Mouse (Mus musculus) heart, postnatal 25 days (tissue): ENCODE results near the gene Galp. TPM values are rescaled to one million over a fixed set of nuclear protein-coding genes. Genes with fewer than 3 reads are reported as not detected.
"Not testable (repeated sequence)": the region's sequence is repeated elsewhere in the genome, so short reads cannot be mapped to it uniquely, and the experiment has no call there.

Experiments
- DNase-seq: peaks from one replicate; pipeline ENCODE4 v3.0.0; 2022; ENCODE audit warnings: low spot score
- intact Hi-C: fragments of 180-260 bp; cut with DNase I; formaldehyde crosslinking; loops from one replicate; pipeline ENCODE4 v1.15.1; 2025
- total RNA-seq, 2 experiments: library from RNA; stranded (reverse); gene quantifications; 2 replicates each; pipeline ENCODE4 v1.2.3; 2021

The Galp gene
- total RNA-seq, 2 experiments from 2014 or later: not detected

DNA sequence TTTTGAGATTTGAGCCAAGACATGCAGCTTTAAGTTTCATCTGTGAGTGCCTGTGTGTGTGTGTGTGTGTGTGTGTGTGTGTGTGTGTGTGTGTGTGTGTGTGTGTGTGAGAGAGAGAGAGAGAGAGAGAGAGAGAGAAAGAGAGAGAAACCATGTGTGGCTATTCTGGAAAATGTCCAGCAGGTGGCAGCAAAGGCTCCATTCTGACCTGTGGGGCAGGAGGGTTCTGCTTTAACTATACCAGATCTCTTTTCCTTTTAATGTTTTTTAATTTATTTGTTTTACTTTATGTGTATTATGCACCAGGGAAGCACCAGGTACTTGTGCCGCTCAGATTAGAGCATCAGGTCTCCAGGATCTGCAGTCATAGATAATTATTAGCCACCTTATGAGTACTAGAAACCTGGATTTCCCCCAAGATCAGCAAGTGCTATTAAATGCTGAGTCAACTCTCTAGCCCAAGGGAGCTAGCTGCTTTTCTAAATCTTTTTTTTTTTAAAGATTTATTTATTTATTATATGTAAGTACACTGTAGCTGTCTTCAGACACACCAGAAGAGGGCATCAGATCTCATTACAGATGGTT, 44.0 kb downstream of the Galp start:
- not testable (repeated sequence) for DNase-seq
- intact Hi-C loops: loop anchor here (2.0 kb wide), 1 partner anchor 42 kb away; no protein-coding TSS in a partner anchor

DNA sequence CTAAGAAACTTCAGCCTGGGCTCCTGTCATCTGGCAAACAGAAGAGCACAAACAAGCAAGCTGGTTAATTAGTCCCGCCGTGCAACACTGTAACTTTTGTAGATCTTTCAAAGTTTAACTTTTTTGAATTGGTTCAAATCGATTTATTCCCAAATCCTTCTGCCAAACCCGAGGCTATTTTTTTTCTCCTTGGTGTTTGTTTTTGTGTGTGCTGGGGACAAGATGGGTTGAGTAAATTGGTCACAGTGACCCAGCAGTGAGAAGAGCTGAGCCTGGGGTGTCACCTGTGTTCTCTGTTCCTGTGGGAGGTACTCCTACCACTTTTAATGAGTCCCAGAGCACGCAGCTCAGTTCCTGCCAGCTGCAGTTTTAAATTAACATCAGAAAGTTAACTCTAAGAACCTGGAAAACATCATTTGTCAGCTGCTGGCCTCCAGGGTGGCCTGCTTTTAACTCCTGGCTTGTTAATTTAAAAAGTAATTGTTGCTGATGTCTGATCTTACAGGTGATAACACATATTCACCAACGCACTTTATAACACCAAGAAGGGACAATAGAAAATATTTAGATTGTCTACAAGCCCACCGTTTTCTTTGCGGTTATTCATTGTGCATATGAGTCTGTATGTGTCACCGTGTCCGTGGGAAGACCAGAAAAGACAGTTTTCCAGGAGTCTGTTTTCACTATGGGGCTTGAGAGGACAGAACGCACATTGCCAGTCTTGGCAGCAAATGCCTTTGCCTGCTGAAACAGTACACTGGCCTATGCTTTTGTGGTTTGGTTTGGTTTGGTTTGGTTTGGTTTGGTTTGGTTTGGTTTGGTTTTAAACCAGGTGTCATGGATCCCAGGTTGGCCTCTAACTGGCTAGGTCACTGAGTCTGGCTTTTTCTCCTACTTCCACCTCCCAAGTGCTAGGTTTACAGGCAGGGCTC, 47.7 kb downstream of the Galp start:
- DNase-seq: no peak
- intact Hi-C loops: no loop called here

DNA sequence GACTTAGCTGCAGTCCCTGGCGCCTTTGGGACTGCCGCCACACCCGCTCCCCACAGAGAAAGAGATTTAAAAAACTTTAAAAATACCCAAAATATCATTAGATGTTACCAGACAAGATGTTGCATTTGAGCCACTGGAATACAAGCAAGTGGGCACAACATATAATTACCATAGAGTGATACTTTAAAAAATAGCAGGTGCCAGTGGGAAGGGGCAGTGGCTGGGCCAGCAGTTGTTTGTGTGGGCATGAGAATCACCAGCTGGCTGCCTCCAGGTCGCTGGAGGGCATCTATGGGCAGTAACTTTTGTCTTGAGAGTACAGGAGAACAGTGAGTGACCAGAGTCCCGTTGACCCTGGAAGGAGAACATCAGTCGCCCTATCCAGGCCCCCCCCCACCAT, 55.5 kb downstream of the Galp start, which contains the start of gene Epp13:
TSS of gene Epp13 (plus strand) at position 301 of the 400 bp plus-strand sequence.
- intact Hi-C loops: no loop called here
- no peak for DNase-seq

DNA sequence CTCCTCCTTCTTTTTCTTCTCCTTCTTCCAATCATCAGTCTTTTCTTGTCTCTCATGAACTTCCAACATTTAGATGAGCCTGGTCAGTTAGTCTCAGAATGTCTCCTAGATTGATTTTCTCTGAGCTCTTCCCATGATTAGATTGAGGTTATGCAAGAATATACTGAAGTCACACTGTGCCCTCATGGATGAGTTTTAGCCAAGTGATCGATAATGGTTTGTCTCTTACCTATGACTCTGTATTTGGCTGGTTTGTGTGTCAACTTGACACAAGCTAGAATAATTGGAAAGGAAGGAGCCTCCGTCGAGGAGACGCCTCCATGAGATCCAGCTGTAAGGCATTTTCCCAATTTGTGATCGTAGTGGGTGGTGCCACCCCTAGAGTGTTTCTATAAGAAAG, 57.6 kb downstream of the Galp start:
- intact Hi-C loops: no loop called here
- no peak for DNase-seq

DNA sequence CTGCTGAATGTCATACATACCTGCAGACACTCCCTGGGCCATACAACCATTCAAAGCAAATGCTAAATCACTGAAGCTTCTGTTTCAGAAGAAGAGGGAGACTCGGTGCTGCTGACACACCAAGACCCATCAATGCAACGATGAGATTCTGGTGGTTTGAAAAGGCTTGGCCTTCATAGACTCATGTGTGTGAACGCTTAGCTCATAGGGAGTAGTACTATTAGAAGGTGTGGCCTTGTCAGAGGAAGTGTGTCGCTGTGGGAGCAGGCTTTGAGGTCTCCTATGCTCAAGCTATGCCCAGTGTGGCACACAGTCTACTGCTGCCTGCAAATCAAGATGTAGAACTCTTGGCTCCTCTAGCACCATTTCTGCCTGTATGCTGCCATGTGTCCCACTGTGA, 60.5 kb downstream of the Galp start:
- DNase-seq: no peak
- intact Hi-C loops: no loop called here

DNA sequence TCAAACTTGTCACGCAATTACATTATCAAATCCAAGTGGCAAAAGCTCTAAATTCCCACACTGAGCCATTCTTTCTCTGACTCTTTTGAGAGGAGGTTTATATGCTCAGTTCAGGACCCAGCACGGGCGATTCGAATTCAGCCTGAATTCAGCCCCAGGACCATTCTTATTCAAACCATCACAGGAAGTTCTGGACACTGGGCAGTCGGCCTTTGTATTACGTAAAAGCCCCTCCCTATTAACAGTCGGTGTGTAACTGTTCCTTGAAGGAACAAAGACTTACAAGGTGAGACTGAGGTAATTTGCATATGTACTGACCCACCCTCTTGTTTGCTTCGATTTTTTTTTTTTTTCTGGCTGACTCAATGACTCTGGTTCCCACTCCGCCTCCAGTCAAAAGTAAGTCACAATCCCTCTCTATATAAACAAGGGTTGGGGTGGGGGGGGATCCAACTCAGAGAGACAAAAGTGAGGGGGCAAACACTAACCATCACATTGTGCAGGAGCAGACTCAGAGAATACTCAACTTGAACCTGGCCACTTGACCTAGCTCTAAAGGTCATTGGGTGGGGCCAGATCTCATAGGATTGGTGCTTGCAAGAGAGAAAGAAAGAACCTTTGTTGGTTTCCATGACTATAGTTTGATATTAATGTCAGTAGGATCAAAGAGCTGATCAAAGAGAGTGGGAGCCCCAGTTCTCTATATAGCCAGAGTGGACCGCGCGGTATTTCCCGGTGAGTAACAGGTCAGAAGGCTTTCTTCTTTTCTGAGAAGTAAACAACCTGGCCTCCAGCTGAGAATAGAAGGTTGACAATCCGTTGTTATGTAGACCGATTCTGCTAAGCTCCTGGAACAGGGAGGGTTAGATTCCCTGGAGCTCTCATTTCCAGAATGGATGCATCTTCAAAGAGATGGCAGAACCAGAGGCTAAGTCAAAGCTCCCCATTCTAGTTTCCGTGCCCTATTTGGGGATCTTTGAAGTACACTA, 61.6 kb downstream of the Galp start:
- DNase-seq: no peak
- intact Hi-C loops: no loop called here

DNA sequence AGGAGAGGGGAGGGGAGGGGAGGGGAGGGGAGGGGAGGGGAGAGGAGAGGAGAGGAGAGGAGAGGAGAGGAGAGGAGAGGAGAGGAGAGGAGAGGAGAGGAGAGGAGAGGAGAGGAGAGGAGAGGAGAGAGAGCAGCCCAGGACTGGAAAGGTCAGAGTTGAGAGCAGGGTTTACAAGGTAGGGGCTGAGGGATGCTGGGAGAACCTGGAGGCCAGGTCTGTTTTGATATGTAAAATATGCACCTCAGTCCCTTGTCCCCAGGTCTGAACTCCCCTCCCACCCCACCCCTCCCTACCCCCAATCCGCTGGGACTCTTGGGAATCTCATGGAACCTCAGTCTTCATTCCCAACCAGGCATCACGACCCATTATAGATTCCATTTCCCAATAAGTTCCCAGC, 63.1 kb downstream of the Galp start:
- DNase-seq, intact Hi-C loops: not testable (repeated sequence)

DNA sequence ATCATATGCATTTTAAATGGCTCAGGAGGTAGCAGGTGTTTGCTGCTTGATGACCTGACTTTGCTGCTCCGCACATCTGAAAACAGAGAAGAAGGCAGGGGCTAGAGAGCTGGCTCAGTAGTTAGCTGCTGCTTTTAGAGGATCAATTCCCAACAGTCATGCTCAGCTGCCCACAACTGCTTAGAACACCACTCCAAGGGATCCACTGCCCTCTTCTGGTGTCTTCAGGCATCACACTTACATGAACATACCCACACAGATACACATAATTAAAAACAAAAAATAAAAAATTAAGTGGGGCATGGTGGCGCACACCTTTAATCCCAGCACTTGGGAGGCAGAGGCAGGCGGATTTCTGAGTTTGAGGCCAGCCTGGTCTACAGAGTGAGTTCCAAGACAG, 65.2 kb downstream of the Galp start:
- intact Hi-C loops: no loop called here
- no peak for DNase-seq

DNA sequence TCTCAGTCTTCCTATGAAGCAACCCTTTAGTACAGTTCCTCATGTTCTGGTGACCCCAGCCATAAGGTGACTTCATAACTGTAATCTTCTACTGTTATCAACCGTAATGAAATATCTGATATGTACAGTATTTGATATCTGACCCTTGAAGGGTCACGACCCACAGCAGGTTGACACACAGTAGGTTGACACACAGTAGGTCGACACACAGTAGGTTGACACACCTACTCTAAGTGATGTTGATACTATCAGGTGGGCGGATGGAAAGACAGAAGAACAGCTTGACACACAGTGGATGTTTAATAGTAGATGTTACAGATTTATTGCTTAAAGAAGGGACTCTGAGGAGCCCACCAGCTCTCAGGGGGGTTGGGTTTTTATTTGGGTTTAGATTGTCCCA, 66.1 kb downstream of the Galp start:
- intact Hi-C loops: no loop called here
- no peak for DNase-seq

DNA sequence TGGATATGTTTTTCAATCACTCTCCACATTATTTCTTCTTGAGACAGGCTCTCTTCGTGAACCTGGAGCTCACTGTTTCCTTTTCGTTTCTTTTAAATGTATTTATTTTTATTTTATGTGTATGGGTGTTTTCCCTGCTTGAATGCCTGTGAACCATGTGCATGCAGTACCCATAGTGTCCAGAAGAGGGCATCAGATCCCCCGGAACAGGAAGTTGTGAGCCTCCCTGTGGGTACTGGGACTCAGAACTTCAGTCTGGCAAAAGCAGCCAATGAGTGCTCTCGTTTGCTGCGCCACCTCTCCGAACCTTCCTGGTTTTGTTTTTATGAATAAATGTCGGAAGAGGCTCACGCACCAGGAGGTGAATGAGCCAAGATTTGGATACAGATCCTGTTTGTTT, 68.8 kb downstream of the Galp start:
- intact Hi-C loops: no loop called here
- no peak for DNase-seq

Other genes starting within 250 kb of the Galp start
- not detected for gene Vmn1r65, start 186.1 kb upstream of the Galp start, total RNA-seq
- not detected for gene Nlrp4c, start 151.9 kb upstream of the Galp start, total RNA-seq
- gene Zfp787, start 41.1 kb upstream of the Galp start, total RNA-seq: 10 to 100 TPM; 29.8 to 33.1 TPM
- gene Zfp444, start 24.9 kb upstream of the Galp start, total RNA-seq: 10 to 100 TPM; 10.2 to 16.8 TPM
- not detected for gene Zscan5b, start 25.2 kb downstream of the Galp start, total RNA-seq
- gene Epp13, start 55.6 kb downstream of the Galp start, total RNA-seq: not detected
- 1 to 10 TPM; 2.8 to 3.5 TPM for gene Zfp667, start 89.5 kb downstream of the Galp start, total RNA-seq
- 1 to 10 TPM in 1 of 2 experiments, under 1 TPM in 1; 0.88 to 1.9 TPM for gene Zfp583, start 134.2 kb downstream of the Galp start, total RNA-seq
- gene Gm3854, start 146.7 kb downstream of the Galp start, total RNA-seq: under 1 TPM; 0.48 to 0.52 TPM
- gene Zfp78, start 166.2 kb downstream of the Galp start, total RNA-seq: 1 to 10 TPM; 2.7 to 3.3 TPM
- 1 to 10 TPM; 2.5 to 2.6 TPM for gene Zfp28, start 186.2 kb downstream of the Galp start, total RNA-seq
- not detected for gene Smim17, start 201.6 kb downstream of the Galp start, total RNA-seq
- gene Gm20715, start 213.2 kb downstream of the Galp start, total RNA-seq: not detected
- gene Olfr1344, start 241.6 kb downstream of the Galp start, total RNA-seq: not detected